Mouse (Mus musculus): ENCODE results near the gene Rxra. TPM values are rescaled to one million over a fixed set of nuclear protein-coding genes. Genes with fewer than 3 reads are reported as not detected.

Rxra gene
- polyA plus RNA-seq, 1 experiment from 2014 or later, result 13.3 TPM

- DNase-seq (no peak), ATAC-seq (no peak)
- Histone ChIP-seq H3K9me3 (ENCODE audit: low read length) (no peaks in the 10 kb centered on the region), H3K36me3 (replicated peaks; ENCODE audit: insufficient read depth, low read length) (no peaks in the 10 kb centered on the region), H3K4me2 (ENCODE audit: low read depth, low read length) (no peak overlapping the region), H3K9ac (replicated peaks) (no peak overlapping the region), H3K27me3 (ENCODE audit: insufficient read depth, low read length) (no peaks in the 10 kb centered on the region), H3K4me3 (ENCODE audit: low read depth, low read length) (no peak overlapping the region), H3K27ac (ENCODE audit: low read depth) (no peak overlapping the region), H3K4me1 (ENCODE audit: insufficient read depth) (no peaks in the 10 kb centered on the region)
- TF ChIP-seq EP300 (IDR thresholded peaks at IDR 0.05; ENCODE audit: low read depth), result no peak
- no peak for TF ChIP-seq CTCF (IDR thresholded peaks at IDR 0.05; ENCODE audit: low read depth)
- WGBS (ENCODE audit: insufficient replicate concordance), result 86% methylated on average over 3 of the region's 3 CpGs
Observed at GRCm38 (mm10) chr2:27807684-27808083, 131.4 kb downstream of the Rxra start.

GRCm38 (mm10) chr2:27809897-27810296, 133.7 kb downstream of the Rxra start:
- TF ChIP-seq EP300 (IDR thresholded peaks at IDR 0.05; ENCODE audit: low read depth), result no peak
- TF ChIP-seq CTCF (IDR thresholded peaks at IDR 0.05; ENCODE audit: low read depth), result no peak
- ATAC-seq (no peak), DNase-seq (no peak)
- H3K27ac ChIP-seq (ENCODE audit: low read depth), result no peak overlapping the region
- no peak overlapping the region for H3K4me3 ChIP-seq (ENCODE audit: low read depth, low read length)
- no peak overlapping the region for H3K9ac ChIP-seq (replicated peaks)
- no peaks in the 10 kb centered on the region for H3K9me3 ChIP-seq (ENCODE audit: low read length)
- no peaks in the 10 kb centered on the region for H3K27me3 ChIP-seq (ENCODE audit: insufficient read depth, low read length)
- WGBS (ENCODE audit: insufficient replicate concordance), result 75% methylated on average over 4 of the region's 4 CpGs
- no peak overlapping the region for H3K4me2 ChIP-seq (ENCODE audit: low read depth, low read length)
- no peaks in the 10 kb centered on the region for H3K4me1 ChIP-seq (ENCODE audit: insufficient read depth)
- H3K36me3 ChIP-seq (replicated peaks; ENCODE audit: insufficient read depth, low read length), result no peaks in the 10 kb centered on the region

Other genes starting within 250 kb of the Rxra start
- 5.4 and 6.3 TPM in 2 replicates for gene Vav2, start 249.4 kb upstream of the Rxra start, polyA plus RNA-seq (2015; fragmentation: Nextera tagmentation; extraction: Ambion mirVana)
- 0.25 and 0.35 TPM in 2 replicates for gene Brd3os, start 234.1 kb upstream of the Rxra start, polyA plus RNA-seq (2015; fragmentation: Nextera tagmentation; extraction: Ambion mirVana)
- gene Brd3, start 168.8 kb upstream of the Rxra start, polyA plus RNA-seq (2015; fragmentation: Nextera tagmentation; extraction: Ambion mirVana), result 26.2 and 29.7 TPM in 2 replicates
- gene Wdr5, start 161.3 kb upstream of the Rxra start, polyA plus RNA-seq (2015; fragmentation: Nextera tagmentation; extraction: Ambion mirVana), result 14.6 and 16.6 TPM in 2 replicates
- gene Col5a1, start 210.0 kb downstream of the Rxra start, polyA plus RNA-seq (2015; fragmentation: Nextera tagmentation; extraction: Ambion mirVana), result 9.5 and 10.9 TPM in 2 replicates